Mouse (Mus musculus): Measurements from ENCODE around the gene Inpp5k.

DNA sequence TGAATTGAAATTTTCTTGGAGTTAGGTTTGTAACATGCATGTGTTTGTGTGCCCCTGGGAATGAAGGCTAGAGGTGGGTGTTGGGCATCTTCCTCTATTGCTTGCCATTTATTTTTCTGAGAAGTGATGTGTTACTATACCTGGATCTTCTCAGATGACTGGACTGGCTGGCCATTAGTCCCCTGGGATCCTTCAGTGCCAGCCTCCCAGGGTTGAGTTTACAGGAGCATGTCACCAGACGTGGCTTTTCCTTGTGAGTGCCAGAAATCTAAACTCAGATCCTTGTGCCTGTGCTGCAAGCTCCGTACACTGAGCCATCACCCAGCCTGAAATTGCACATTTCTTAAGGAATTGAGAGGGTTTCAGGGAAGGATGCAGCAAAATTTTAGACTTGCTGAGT lies 54.2 kb downstream of the Inpp5k start:
- no peak for TF ChIP-seq CTCF (IDR thresholded peaks at IDR 0.05; ENCODE audit: extremely low read depth, insufficient read depth, low read length)
- TF ChIP-seq POLR2A (IDR thresholded peaks at IDR 0.05; ENCODE audit: extremely low read depth, insufficient read depth, low read length): no peak

Measured in cortical plate, adult 2 months (tissue).